23 mouse cellular contexts compared by ENCODE assay signal in genomic region chr11:115225301-115225700, GRCm38 (mm10). TPM values are rescaled to one million over a fixed set of nuclear protein-coding genes. Genes with fewer than 3 reads are reported as not detected.
A peak's percentile ranks its signal among the peaks of the same experiment; 100 is the strongest.
DNase-seq lines count a peak whose midpoint lies in the region; ATAC-seq and TF ChIP-seq lines count a peak whose summit lies in the region.
"Had no signal": no experiment of that assay in that cellular context is flagged by ENCODE, and none has a peak within 500 bp of the region (broad histone marks: within the 10 kb centered on the region; RNA-seq: fewer than 3 reads in every experiment).

No protein-coding gene starts in this region.

- no peaks in the 10 kb centered on the region for H3K9me3 ChIP-seq in forebrain, embryonic 12.5 days
- H3K9me3 ChIP-seq in forebrain, embryonic 11.5 days (ENCODE audit: control insufficient read depth, low read length): no peaks in the 10 kb centered on the region
- H3K9me3 ChIP-seq in hindbrain, embryonic 14.5 days (ENCODE audit: control insufficient read depth, low read length): no peaks in the 10 kb centered on the region
- no peaks in the 10 kb centered on the region for H3K9me3 ChIP-seq in hindbrain, postnatal 0 days (ENCODE audit: low read length)
- H3K9me3 ChIP-seq: G1E; hindbrain, embryonic 12.5 days; limb, embryonic 10.5 days; limb, embryonic 15.5 days; liver, embryonic 13.5 days; midbrain, embryonic 13.5 days; neural tube, embryonic 15.5 days had no signal

- no peak overlapping the region for H3K9ac ChIP-seq in forebrain, embryonic 12.5 days
- H3K9ac ChIP-seq in forebrain, embryonic 11.5 days (ENCODE audit: low read length): no peak overlapping the region
- 0 out of 2 replicates have a peak overlapping the region, but pooled peaks have one; percentile 20 for H3K9ac ChIP-seq in hindbrain, embryonic 14.5 days
- H3K9ac ChIP-seq in hindbrain, postnatal 0 days (replicated peaks; ENCODE audit: low read length): no peak overlapping the region
- H3K9ac ChIP-seq: hindbrain, embryonic 12.5 days; limb, embryonic 15.5 days; liver, embryonic 13.5 days; midbrain, embryonic 13.5 days; neural tube, embryonic 15.5 days had no signal

- H3K4me3 ChIP-seq in forebrain, embryonic 12.5 days (replicated peaks): no peak overlapping the region
- no peak overlapping the region for H3K4me3 ChIP-seq in forebrain, embryonic 11.5 days (ENCODE audit: low read depth, low read length)
- H3K4me3 ChIP-seq in hindbrain, embryonic 14.5 days (replicated peaks; ENCODE audit: low read length): no peak overlapping the region
- H3K4me3 ChIP-seq in hindbrain, postnatal 0 days (ENCODE audit: low read length): no peak overlapping the region
- H3K4me3 ChIP-seq: erythroblast, embryonic 14.5 days; hindbrain, embryonic 12.5 days; limb, embryonic 10.5 days; limb, embryonic 15.5 days; liver, embryonic 13.5 days; midbrain, embryonic 13.5 days; neural tube, embryonic 15.5 days had no signal

- H3K4me2 ChIP-seq in forebrain, embryonic 12.5 days: no peak overlapping the region
- no peak overlapping the region for H3K4me2 ChIP-seq in forebrain, embryonic 11.5 days (ENCODE audit: low read depth, low read length, severe bottlenecking)
- no peak overlapping the region for H3K4me2 ChIP-seq in hindbrain, embryonic 14.5 days (replicated peaks)
- H3K4me2 ChIP-seq in hindbrain, postnatal 0 days (ENCODE audit: low read depth, low read length): no peak overlapping the region
- H3K4me2 ChIP-seq: heart, embryonic 11.5 days; hindbrain, embryonic 12.5 days; limb, embryonic 15.5 days; liver, embryonic 13.5 days; midbrain, embryonic 13.5 days; neural tube, embryonic 15.5 days had no signal

- DNase-seq in forebrain, embryonic 11.5 days (ENCODE audit: low spot score): no peak
- no peak for DNase-seq in hindbrain, embryonic 14.5 days (ENCODE audit: low spot score)
- DNase-seq in hindbrain, postnatal 0 days (ENCODE audit: low spot score): no peak
- DNase-seq in right cerebral cortex, adult 18-20 months: peak; percentile 43
- no peak for DNase-seq in right cerebral cortex, postnatal 14 days
- no peak for DNase-seq in frontal cortex, postnatal 25 days (ENCODE audit: low spot score in 2 of 2)
- DNase-seq: liver, embryonic 13.5 days had no signal

- peak overlapping the region; percentile 50; the same call in 1 of the 2 replicates for H3K27ac ChIP-seq in forebrain, embryonic 12.5 days
- H3K27ac ChIP-seq in forebrain, embryonic 11.5 days (ENCODE audit: low read depth, low read length): no peak overlapping the region
- 0 out of 2 replicates have a peak overlapping the region, but pooled peaks have one; percentile 9 for H3K27ac ChIP-seq in hindbrain, embryonic 14.5 days
- no peak overlapping the region for H3K27ac ChIP-seq in hindbrain, postnatal 0 days
- H3K27ac ChIP-seq: hindbrain, embryonic 12.5 days; limb, embryonic 10.5 days; limb, embryonic 15.5 days; liver, embryonic 13.5 days; macrophage; midbrain, embryonic 13.5 days; neural tube, embryonic 15.5 days; stomach, postnatal 0 days had no signal

- no peak for TF ChIP-seq CTCF in hindbrain, postnatal 0 days (IDR thresholded peaks at IDR 0.05; ENCODE audit: low read depth)

- peaks cover 3% of the 10 kb centered on the region; the same call in 1 of the 2 replicates for H3K27me3 ChIP-seq in forebrain, embryonic 12.5 days
- no peaks in the 10 kb centered on the region; the same call in 1 of the 2 replicates for H3K27me3 ChIP-seq in forebrain, embryonic 11.5 days (ENCODE audit: control insufficient read depth, insufficient read depth, low read length)
- H3K27me3 ChIP-seq in hindbrain, embryonic 14.5 days (ENCODE audit: control insufficient read depth, insufficient read depth, low read length): no peaks in the 10 kb centered on the region
- H3K27me3 ChIP-seq in hindbrain, postnatal 0 days (ENCODE audit: insufficient read depth, low read length): no peaks in the 10 kb centered on the region
- H3K27me3 ChIP-seq: liver, embryonic 13.5 days; midbrain, embryonic 13.5 days had no signal

- no peak for ATAC-seq in forebrain, embryonic 12.5 days (ENCODE audit: low FRiP score)
- no peak for ATAC-seq in forebrain, embryonic 11.5 days (replicated peaks; ENCODE audit: low FRiP score)
- ATAC-seq in hindbrain, embryonic 14.5 days (ENCODE audit: low FRiP score): no peak
- ATAC-seq in hindbrain, postnatal 0 days: no peak
- ATAC-seq: intestine, postnatal 0 days; midbrain, embryonic 13.5 days had no signal

- peaks cover 68% of the 10 kb centered on the region for H3K4me1 ChIP-seq in forebrain, embryonic 12.5 days
- peaks cover 20% of the 10 kb centered on the region for H3K4me1 ChIP-seq in forebrain, embryonic 11.5 days (replicated peaks; ENCODE audit: control insufficient read depth, insufficient read depth, low read length)
- peaks cover 58% of the 10 kb centered on the region for H3K4me1 ChIP-seq in hindbrain, embryonic 14.5 days (replicated peaks; ENCODE audit: control insufficient read depth, insufficient read depth, low read length)
- H3K4me1 ChIP-seq in hindbrain, postnatal 0 days (ENCODE audit: insufficient read depth, low read length): peaks cover 27% of the 10 kb centered on the region

- WGBS in forebrain, embryonic 12.5 days: 36% methylated on average over 6 of the region's 6 CpGs
- WGBS in forebrain, embryonic 11.5 days: 58% methylated on average over 6 of the region's 6 CpGs
- 47% methylated on average over 6 of the region's 6 CpGs for WGBS in hindbrain, embryonic 14.5 days
- WGBS in hindbrain, postnatal 0 days: 39% methylated on average over 6 of the region's 6 CpGs

- H3K36me3 ChIP-seq in forebrain, embryonic 12.5 days (replicated peaks): no peaks in the 10 kb centered on the region
- no peaks in the 10 kb centered on the region for H3K36me3 ChIP-seq in forebrain, embryonic 11.5 days (ENCODE audit: control insufficient read depth, insufficient read depth, low read length)
- H3K36me3 ChIP-seq in hindbrain, embryonic 14.5 days (replicated peaks; ENCODE audit: control insufficient read depth, insufficient read depth): no peaks in the 10 kb centered on the region
- no peaks in the 10 kb centered on the region for H3K36me3 ChIP-seq in hindbrain, postnatal 0 days (ENCODE audit: insufficient read depth, low read length)
- H3K36me3 ChIP-seq: hindbrain, embryonic 12.5 days; limb, embryonic 10.5 days; liver, embryonic 13.5 days; midbrain, embryonic 13.5 days had no signal

RNA-seq across cellular contexts. Expression of gene Nat9, which starts 37.6 kb away (rescaled TPM):
- polyA plus RNA-seq in forebrain, embryonic 12.5 days (2016; fragmentation: Nextera tagmentation; extraction: Ambion mirVana): 16.0 and 16.6 TPM in 2 replicates
- 13.8 and 16.0 TPM in 2 replicates for polyA plus RNA-seq in forebrain, embryonic 11.5 days (2014; fragmentation: Nextera tagmentation; extraction: Ambion mirVana)
- polyA plus RNA-seq in hindbrain, embryonic 14.5 days (2014; fragmentation: Nextera tagmentation; extraction: Ambion mirVana): 18.2 and 20.0 TPM in 2 replicates
- 17.3 and 27.8 TPM in 2 replicates for total RNA-seq in hindbrain, postnatal 0 days (2014; rRNA removed)
- 17.3 and 22.2 TPM in 2 replicates for polyA plus RNA-seq in hindbrain, postnatal 0 days (2015; fragmentation: Nextera tagmentation; extraction: Ambion mirVana)

RNA-seq across cellular contexts. Expression of gene Tmem104, which starts 38.0 kb away (rescaled TPM):
- 7.9 and 8.4 TPM in 2 replicates for polyA plus RNA-seq in forebrain, embryonic 12.5 days (2016; fragmentation: Nextera tagmentation; extraction: Ambion mirVana)
- 8.8 and 9.2 TPM in 2 replicates for polyA plus RNA-seq in forebrain, embryonic 11.5 days (2014; fragmentation: Nextera tagmentation; extraction: Ambion mirVana)
- 10.7 and 11.7 TPM in 2 replicates for polyA plus RNA-seq in hindbrain, embryonic 14.5 days (2014; fragmentation: Nextera tagmentation; extraction: Ambion mirVana)
- total RNA-seq in hindbrain, postnatal 0 days (2014; rRNA removed): 6.4 and 11.1 TPM in 2 replicates
- 10.1 and 13.5 TPM in 2 replicates for polyA plus RNA-seq in hindbrain, postnatal 0 days (2015; fragmentation: Nextera tagmentation; extraction: Ambion mirVana)

RNA-seq across cellular contexts. Expression of gene Grin2c, which starts 41.7 kb away (rescaled TPM):
- polyA plus RNA-seq in forebrain, embryonic 12.5 days (2016; fragmentation: Nextera tagmentation; extraction: Ambion mirVana): 0.08 TPM in 1 of 2 replicates, not detected in the other
- polyA plus RNA-seq in forebrain, embryonic 11.5 days (2014; fragmentation: Nextera tagmentation; extraction: Ambion mirVana): 0.12 TPM in 1 of 2 replicates, not detected in the other
- 0.33 and 0.35 TPM in 2 replicates for polyA plus RNA-seq in hindbrain, embryonic 14.5 days (2014; fragmentation: Nextera tagmentation; extraction: Ambion mirVana)
- 6.9 and 7.1 TPM in 2 replicates for total RNA-seq in hindbrain, postnatal 0 days (2014; rRNA removed)
- 1.0 and 1.1 TPM in 2 replicates for polyA plus RNA-seq in hindbrain, postnatal 0 days (2015; fragmentation: Nextera tagmentation; extraction: Ambion mirVana)
- total RNA-seq: common myeloid progenitor, adult 5-6 weeks; granulocyte monocyte progenitor cell, adult 5-6 weeks; megakaryocyte-erythroid progenitor cell, adult 5-6 weeks had no signal
- polyA plus RNA-seq: embryonic facial prominence, embryonic 14.5 days; G1E; intestine, postnatal 0 days; macrophage; stomach, postnatal 0 days had no signal

RNA-seq across cellular contexts. Expression of gene Fdxr, which starts 51.5 kb away (rescaled TPM):
- polyA plus RNA-seq in forebrain, embryonic 12.5 days (2016; fragmentation: Nextera tagmentation; extraction: Ambion mirVana): 16.9 and 17.4 TPM in 2 replicates
- 13.8 and 15.6 TPM in 2 replicates for polyA plus RNA-seq in forebrain, embryonic 11.5 days (2014; fragmentation: Nextera tagmentation; extraction: Ambion mirVana)
- polyA plus RNA-seq in hindbrain, embryonic 14.5 days (2014; fragmentation: Nextera tagmentation; extraction: Ambion mirVana): 15.2 TPM in 2 replicates
- total RNA-seq in hindbrain, postnatal 0 days (2014; rRNA removed): 20.0 and 22.6 TPM in 2 replicates
- 15.0 and 16.4 TPM in 2 replicates for polyA plus RNA-seq in hindbrain, postnatal 0 days (2015; fragmentation: Nextera tagmentation; extraction: Ambion mirVana)

Comparison
In these comparisons a context has a peak if more than half of its experiments do, and no peak if none do; other contexts are left out.
1. H3K27ac ChIP-seq: peak in forebrain, embryonic 12.5 days (single experiment) and hindbrain, embryonic 14.5 days (single experiment); none in forebrain, embryonic 11.5 days (single experiment) and hindbrain, postnatal 0 days (single experiment).